Mouse (Mus musculus): ENCODE results near the gene Ercc6. TPM values are rescaled to one million over a fixed set of nuclear protein-coding genes. Genes with fewer than 3 reads are reported as not detected.

The Ercc6 gene
- polyA plus RNA-seq, 1 experiment from 2014 or later, result 27.5 TPM

DNA sequence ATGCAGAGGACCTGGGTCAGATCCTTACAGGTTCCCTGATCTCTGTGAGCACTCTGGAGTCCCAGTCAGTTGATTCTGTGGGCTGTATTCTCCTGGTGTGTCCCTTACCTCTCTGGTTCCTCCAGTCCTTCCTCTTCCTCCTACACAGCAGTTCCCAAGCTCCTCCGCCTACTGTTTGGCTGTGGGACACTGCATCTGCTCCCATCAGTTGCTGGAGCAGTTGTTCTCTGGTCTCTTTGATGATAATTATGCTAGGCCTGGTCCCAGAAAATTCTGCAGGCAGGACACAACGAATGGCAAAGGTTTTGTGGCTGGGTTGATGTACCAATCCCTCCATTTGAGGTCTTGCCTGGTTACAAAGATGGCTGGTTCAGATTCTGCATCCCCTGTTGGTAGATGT is 12.0 kb upstream of the Ercc6 start:
- no peak overlapping the region for H3K9ac ChIP-seq
- no peaks in the 10 kb centered on the region for H3K36me3 ChIP-seq
- no peaks in the 10 kb centered on the region for H3K27me3 ChIP-seq
- H3K9me3 ChIP-seq, result no peaks in the 10 kb centered on the region
- no peak for ATAC-seq (ENCODE audit: low FRiP score, low read depth)
- no peak overlapping the region for H3K4me3 ChIP-seq
- 68% methylated on average over 2 of the region's 2 CpGs for WGBS
- no peaks in the 10 kb centered on the region for H3K4me1 ChIP-seq (replicated peaks)
- H3K27ac ChIP-seq (replicated peaks), result no peak overlapping the region
- no peak overlapping the region for H3K4me2 ChIP-seq

GRCm38 (mm10) chr14:32502764-32503688 is 10.3 kb upstream of the Ercc6 start:
- ATAC-seq (ENCODE audit: low FRiP score, low read depth), result peak; percentile 3; the same call in 1 of the 2 replicates
- H3K4me2 ChIP-seq, result no peak overlapping the region
- no peak overlapping the region for H3K9ac ChIP-seq
- no peaks in the 10 kb centered on the region for H3K4me1 ChIP-seq (replicated peaks)
- H3K4me3 ChIP-seq, result no peak overlapping the region
- WGBS, result 73% methylated on average over 9 of the region's 9 CpGs
- H3K9me3 ChIP-seq, result no peaks in the 10 kb centered on the region
- no peaks in the 10 kb centered on the region for H3K27me3 ChIP-seq
- no peak overlapping the region for H3K27ac ChIP-seq (replicated peaks)
- no peaks in the 10 kb centered on the region for H3K36me3 ChIP-seq

DNA sequence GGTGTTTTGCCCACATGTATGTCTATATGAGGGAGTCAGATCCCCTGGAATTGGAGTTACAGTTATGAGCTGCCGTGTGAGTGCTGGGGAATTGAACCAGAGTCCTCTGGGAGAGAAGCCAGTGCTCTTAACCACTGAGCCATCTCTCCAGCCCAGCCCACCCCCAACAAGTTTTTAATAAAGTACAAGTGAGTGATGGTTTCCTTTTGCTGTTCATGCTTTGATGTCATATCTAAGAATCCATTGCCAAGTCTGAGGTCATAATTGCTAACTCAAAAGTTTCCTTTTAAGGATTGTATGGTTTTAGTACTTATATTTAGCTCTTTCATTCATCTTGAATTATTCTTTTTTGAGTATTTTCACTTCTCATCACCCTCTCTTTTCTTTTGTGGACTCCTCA is 9.4 kb upstream of the Ercc6 start:
- 82% methylated on average over 1 of the region's 1 CpGs for WGBS
- ATAC-seq (ENCODE audit: low FRiP score, low read depth), result no peak

GRCm38 (mm10) chr14:32506329-32506728 is 7.0 kb upstream of the Ercc6 start:
- H3K27me3 ChIP-seq, result no peaks in the 10 kb centered on the region
- no peak overlapping the region for H3K4me2 ChIP-seq
- H3K9ac ChIP-seq, result no peak overlapping the region
- no peak overlapping the region for H3K27ac ChIP-seq (replicated peaks)
- H3K36me3 ChIP-seq, result no peaks in the 10 kb centered on the region
- H3K4me1 ChIP-seq (replicated peaks), result no peaks in the 10 kb centered on the region
- 89% methylated on average over 10 of the region's 10 CpGs for WGBS
- H3K9me3 ChIP-seq, result no peaks in the 10 kb centered on the region
- ATAC-seq (ENCODE audit: low FRiP score, low read depth), result no peak
- H3K4me3 ChIP-seq, result no peak overlapping the region

More for the DNA sequence above, 9.4 kb upstream of the Ercc6 start:
- no peak overlapping the region for H3K4me2 ChIP-seq
- no peaks in the 10 kb centered on the region for H3K9me3 ChIP-seq
- no peak overlapping the region for H3K4me3 ChIP-seq
- no peaks in the 10 kb centered on the region for H3K36me3 ChIP-seq
- no peaks in the 10 kb centered on the region for H3K4me1 ChIP-seq (replicated peaks)
- H3K9ac ChIP-seq, result no peak overlapping the region
- no peaks in the 10 kb centered on the region for H3K27me3 ChIP-seq
- no peak overlapping the region for H3K27ac ChIP-seq (replicated peaks)

DNA sequence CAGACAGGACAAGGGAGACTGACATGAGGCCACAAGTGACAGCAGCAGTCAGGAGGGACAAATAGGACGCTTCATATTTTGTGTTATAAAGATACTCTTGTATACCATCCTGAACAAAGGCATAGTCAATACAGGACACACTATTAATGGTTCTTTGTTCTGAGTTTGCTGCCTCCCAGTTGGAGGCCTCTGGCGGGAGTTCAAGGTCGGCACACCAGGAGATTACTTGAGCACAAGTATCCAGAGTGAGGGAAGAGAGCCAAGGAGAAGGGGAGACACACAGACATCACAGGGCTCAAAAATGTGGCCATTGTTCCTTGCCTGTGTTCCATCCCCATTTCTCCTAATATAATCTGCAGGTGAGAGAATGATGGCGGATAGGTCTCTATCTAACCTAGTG is 6.1 kb upstream of the Ercc6 start:
- ATAC-seq (ENCODE audit: low FRiP score, low read depth), result no peak
- H3K27me3 ChIP-seq, result no peaks in the 10 kb centered on the region
- H3K4me3 ChIP-seq, result no peak overlapping the region
- H3K4me2 ChIP-seq, result no peak overlapping the region
- H3K27ac ChIP-seq (replicated peaks), result no peak overlapping the region
- H3K4me1 ChIP-seq (replicated peaks), result no peaks in the 10 kb centered on the region
- no peak overlapping the region for H3K9ac ChIP-seq
- H3K36me3 ChIP-seq, result no peaks in the 10 kb centered on the region
- 69% methylated on average over 4 of the region's 4 CpGs for WGBS
- H3K9me3 ChIP-seq, result no peaks in the 10 kb centered on the region

- no peak for ATAC-seq (ENCODE audit: low FRiP score, low read depth)
- Histone ChIP-seq H3K4me1 (replicated peaks) (0 out of 2 replicates have a peak, but pooled peaks cover 5% of the 10 kb centered on the region), H3K27ac (replicated peaks) (no peak overlapping the region), H3K36me3 (no peaks in the 10 kb centered on the region), H3K9ac (no peak overlapping the region), H3K9me3 (no peaks in the 10 kb centered on the region), H3K4me2 (no peak overlapping the region), H3K27me3 (no peaks in the 10 kb centered on the region), H3K4me3 (no peak overlapping the region)
- 74% methylated on average over 10 of the region's 10 CpGs for WGBS
These were observed 5.1 kb upstream of the Ercc6 start for GRCm38 (mm10) chr14:32508105-32508835.

- Histone ChIP-seq H3K9ac (no peak overlapping the region), H3K27me3 (no peaks in the 10 kb centered on the region), H3K36me3 (no peaks in the 10 kb centered on the region), H3K4me2 (no peak overlapping the region), H3K27ac (replicated peaks) (no peak overlapping the region), H3K4me1 (replicated peaks) (peaks cover 11% of the 10 kb centered on the region), H3K4me3 (no peak overlapping the region), H3K9me3 (no peaks in the 10 kb centered on the region)
- no peak for ATAC-seq (ENCODE audit: low FRiP score, low read depth)
- WGBS, result 92% methylated on average over 6 of the region's 6 CpGs
These were observed 3.8 kb upstream of the Ercc6 start for GRCm38 (mm10) chr14:32509443-32509961.

- H3K9me3 ChIP-seq, result no peaks in the 10 kb centered on the region
- H3K36me3 ChIP-seq, result peaks cover 8% of the 10 kb centered on the region
- H3K4me1 ChIP-seq (replicated peaks), result peaks cover 22% of the 10 kb centered on the region
- H3K4me3 ChIP-seq, result peak overlapping the region; percentile 76
- peak overlapping the region; percentile 72 for H3K9ac ChIP-seq
- peak overlapping the region; percentile 92 for H3K27ac ChIP-seq (replicated peaks)
- peak; percentile 59 for ATAC-seq (ENCODE audit: low FRiP score, low read depth)
- H3K27me3 ChIP-seq, result no peaks in the 10 kb centered on the region
- WGBS, result 38% methylated on average over 9 of the region's 9 CpGs
- H3K4me2 ChIP-seq, result peak overlapping the region; percentile 73
These were observed 409 bp upstream of the Ercc6 start for GRCm38 (mm10) chr14:32512912-32513311.

GRCm38 (mm10) chr14:32516086-32516485 is 2.8 kb downstream of the Ercc6 start:
- Histone ChIP-seq H3K27ac (replicated peaks) (no peak overlapping the region), H3K9ac (no peak overlapping the region), H3K4me1 (replicated peaks) (peaks cover 25% of the 10 kb centered on the region), H3K4me3 (no peak overlapping the region), H3K27me3 (no peaks in the 10 kb centered on the region), H3K36me3 (peaks cover 29% of the 10 kb centered on the region), H3K4me2 (no peak overlapping the region), H3K9me3 (no peaks in the 10 kb centered on the region)
- no peak for ATAC-seq (ENCODE audit: low FRiP score, low read depth)
- 88% methylated on average over 1 of the region's 1 CpGs for WGBS

GRCm38 (mm10) chr14:32518543-32518942 is 5.2 kb downstream of the Ercc6 start:
- Histone ChIP-seq H3K4me1 (replicated peaks) (peaks cover 20% of the 10 kb centered on the region), H3K36me3 (peaks cover 39% of the 10 kb centered on the region), H3K4me3 (no peak overlapping the region), H3K9ac (no peak overlapping the region), H3K27me3 (no peaks in the 10 kb centered on the region), H3K4me2 (no peak overlapping the region), H3K27ac (replicated peaks) (no peak overlapping the region), H3K9me3 (no peaks in the 10 kb centered on the region)
- ATAC-seq (ENCODE audit: low FRiP score, low read depth), result no peak
- WGBS, result 98% methylated on average over 2 of the region's 2 CpGs

GRCm38 (mm10) chr14:32520400-32520926 is 7.1 kb downstream of the Ercc6 start:
- Histone ChIP-seq H3K4me1 (replicated peaks) (0 out of 2 replicates have a peak, but pooled peaks cover 4% of the 10 kb centered on the region), H3K36me3 (peaks cover 39% of the 10 kb centered on the region), H3K9me3 (no peaks in the 10 kb centered on the region), H3K27me3 (no peaks in the 10 kb centered on the region), H3K4me2 (no peak overlapping the region), H3K9ac (no peak overlapping the region), H3K27ac (replicated peaks) (no peak overlapping the region), H3K4me3 (no peak overlapping the region)
- 76% methylated on average over 7 of the region's 7 CpGs for WGBS
- ATAC-seq (ENCODE audit: low FRiP score, low read depth), result no peak

GRCm38 (mm10) chr14:32522336-32522735 is 9.0 kb downstream of the Ercc6 start:
- H3K9me3 ChIP-seq, result no peaks in the 10 kb centered on the region
- H3K4me3 ChIP-seq, result no peak overlapping the region
- no peaks in the 10 kb centered on the region for H3K27me3 ChIP-seq
- no peak for ATAC-seq (ENCODE audit: low FRiP score, low read depth)
- H3K27ac ChIP-seq (replicated peaks), result no peak overlapping the region
- no peak overlapping the region for H3K4me2 ChIP-seq
- peaks cover 46% of the 10 kb centered on the region for H3K36me3 ChIP-seq
- WGBS, result 61% methylated on average over 2 of the region's 2 CpGs
- H3K4me1 ChIP-seq (replicated peaks), result 0 out of 2 replicates have a peak, but pooled peaks cover 3% of the 10 kb centered on the region
- 0 out of 2 replicates have a peak overlapping the region, but pooled peaks have one; percentile 13 for H3K9ac ChIP-seq

Data from hindbrain, embryonic 15.5 days (tissue).